Mouse (Mus musculus) spleen, adult 2 months (tissue): Measurements from ENCODE around the gene Pigs. TPM values are rescaled to one million over a fixed set of nuclear protein-coding genes. Genes with fewer than 3 reads are reported as not detected.

Experiments used
- DNase-seq, 2 experiments: peaks; one replicate each; pipeline versions ENCODE4 v3.0.0 to v3.0.0-alpha.2; 2012 to 2021; ENCODE audit warnings: low spot score in 2 of 2, low read depth in 1 of 2
- H3K27ac ChIP-seq: fragments of 200-500 bp; 2 replicates; pipeline ENCODE4 v1.5.1; 2012; ENCODE audit warnings: low read length, inconsistent platforms; ENCODE audit not compliant: insufficient read depth
- H3K27me3 ChIP-seq: fragments of 200-500 bp; 2 replicates; pipeline ENCODE4 v1.6.1; 2012; ENCODE audit warnings: mild to moderate bottlenecking, moderate library complexity, low read length, inconsistent platforms; ENCODE audit not compliant: control insufficient read depth, insufficient read depth
- H3K36me3 ChIP-seq: fragments of 200-500 bp; 2 replicates; pipeline ENCODE4 v1.6.1; 2012; ENCODE audit warnings: mild to moderate bottlenecking, low read length, inconsistent platforms; ENCODE audit not compliant: control insufficient read depth, insufficient read depth
- H3K4me1 ChIP-seq: fragments of 200-500 bp; 2 replicates; pipeline ENCODE4 v1.6.1; 2011; ENCODE audit warnings: inconsistent platforms; ENCODE audit not compliant: control insufficient read depth, insufficient read depth, insufficient read length
- H3K4me3 ChIP-seq: fragments of 200-500 bp; 2 replicates; pipeline ENCODE4 v1.5.1; 2011; ENCODE audit warnings: mild to moderate bottlenecking, inconsistent platforms; ENCODE audit not compliant: insufficient read depth, insufficient read length; ENCODE audit errors: extremely low read depth
- CTCF ChIP-seq: fragments of 200-500 bp; IDR thresholded peaks from 2 replicates; pipeline ENCODE4 v1.5.1; 2011; ENCODE audit warnings: mild to moderate bottlenecking, inconsistent platforms; ENCODE audit not compliant: insufficient read depth, insufficient read length, insufficient replicate concordance; ENCODE audit errors: extremely low read depth
- POLR2A ChIP-seq: fragments of 200-500 bp; IDR thresholded peaks from 2 replicates; pipeline ENCODE4 v1.6.1; 2011; ENCODE audit warnings: low read depth, low read length, inconsistent platforms
- WGBS: fragments of 180-500 bp; shearing (Covaris S2); methylation state at CpG from one replicate; pipeline ENCODE4 v1.1.7; 2018; 5-methylcytosine and 5-hydroxymethylcytosine counted together
- polyA plus RNA-seq: library from polyadenylated mRNA; depleted of rRNA; stranded (reverse); fragments of >200 nt; gene quantifications from 2 replicates; pipeline ENCODE4 v1.2.3, GENCODE M21; 2012

The Pigs gene
- polyA plus RNA-seq, 1 experiment = 66.7 TPM

DNA sequence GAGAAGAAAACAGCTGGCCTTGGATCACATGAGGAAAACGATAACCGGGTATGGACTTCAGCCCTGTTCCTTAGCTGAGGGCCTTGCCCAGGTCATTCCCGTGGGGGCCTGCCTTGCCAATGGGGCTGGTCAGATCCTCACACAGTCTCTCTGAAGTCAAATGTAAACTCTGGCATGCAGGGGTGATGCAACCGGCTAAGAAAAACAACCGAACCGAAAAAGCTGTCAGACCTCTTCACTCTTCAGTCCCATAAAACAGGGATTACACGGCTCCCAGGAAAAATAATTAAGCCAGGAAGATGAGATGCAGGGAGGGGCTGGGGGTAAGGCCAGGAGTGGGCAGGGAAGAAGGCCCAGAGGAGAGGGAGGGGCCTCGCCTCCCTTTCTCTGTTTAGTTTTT is 35.9 kb downstream of the Pigs start:
- no peaks in the 10 kb centered on the region for H3K27me3 ChIP-seq
- no peak overlapping the region for H3K27ac ChIP-seq
- TF ChIP-seq POLR2A (no peak), CTCF (no peak)
- no peaks in the 10 kb centered on the region for H3K36me3 ChIP-seq
- 0 out of 2 replicates have a peak, but pooled peaks cover 2% of the 10 kb centered on the region for H3K4me1 ChIP-seq
- 79% methylated on average over 8 of the region's 8 CpGs for WGBS
- DNase-seq = no peak
- H3K4me3 ChIP-seq = no peak overlapping the region

- Histone ChIP-seq H3K4me1 (no peaks in the 10 kb centered on the region), H3K27ac (no peak overlapping the region), H3K27me3 (no peaks in the 10 kb centered on the region), H3K4me3 (no peak overlapping the region), H3K36me3 (no peaks in the 10 kb centered on the region)
- DNase-seq = no peak
- no peak for TF ChIP-seq CTCF
- no peak for TF ChIP-seq POLR2A
- 92% methylated on average over 15 of the region's 15 CpGs for whole genome bisulfite sequencing
Observed at GRCm38 (mm10) chr11:78367456-78368225, 39.4 kb downstream of the Pigs start.

- no peak for DNase-seq
- TF ChIP-seq POLR2A = no peak
- no peak for TF ChIP-seq CTCF
- Histone ChIP-seq H3K36me3 (no peaks in the 10 kb centered on the region), H3K27me3 (no peaks in the 10 kb centered on the region), H3K4me1 (no peaks in the 10 kb centered on the region), H3K27ac (no peak overlapping the region), H3K4me3 (no peak overlapping the region)
- 65% methylated on average over 1 of the region's 1 CpGs for WGBS
Observed at GRCm38 (mm10) chr11:78370389-78370788, 42.2 kb downstream of the Pigs start.

GRCm38 (mm10) chr11:78371711-78372110 is 43.5 kb downstream of the Pigs start:
- 91% methylated on average over 11 of the region's 11 CpGs for WGBS
- H3K27ac ChIP-seq = no peak overlapping the region
- H3K27me3 ChIP-seq = no peaks in the 10 kb centered on the region

DNA sequence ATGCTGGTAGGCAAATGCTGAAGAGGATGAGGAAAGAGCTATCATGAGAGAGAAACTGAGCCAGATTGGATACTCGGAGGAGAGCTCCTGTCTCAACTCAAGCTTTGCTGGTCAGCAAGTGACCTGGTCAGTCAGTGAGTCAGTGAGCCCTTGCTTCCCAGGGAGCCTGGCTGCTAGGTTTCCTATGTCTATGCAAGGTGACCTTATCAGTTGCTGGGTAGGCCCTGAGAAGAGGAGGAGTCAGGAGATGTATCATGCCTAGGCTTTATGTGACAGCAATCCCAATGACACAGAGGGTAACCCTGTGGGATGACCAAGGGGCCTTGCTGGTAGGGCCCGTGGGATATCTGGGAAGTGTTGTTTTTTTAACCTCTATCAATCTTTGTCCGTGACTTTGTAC is 44.0 kb downstream of the Pigs start:
- H3K27me3 ChIP-seq = no peaks in the 10 kb centered on the region
- H3K27ac ChIP-seq = no peak overlapping the region
- no peaks in the 10 kb centered on the region for H3K36me3 ChIP-seq
- no peak for DNase-seq
- WGBS = 88% methylated on average over 3 of the region's 3 CpGs
- TF ChIP-seq CTCF = no peak
- TF ChIP-seq POLR2A = no peak
- no peak overlapping the region for H3K4me3 ChIP-seq
- H3K4me1 ChIP-seq = no peaks in the 10 kb centered on the region

More at GRCm38 (mm10) chr11:78371711-78372110, 43.5 kb downstream of the Pigs start:
- no peak for DNase-seq
- no peak overlapping the region for H3K4me3 ChIP-seq
- H3K36me3 ChIP-seq = no peaks in the 10 kb centered on the region
- TF ChIP-seq CTCF (no peak), POLR2A (no peak)
- no peaks in the 10 kb centered on the region for H3K4me1 ChIP-seq

DNA sequence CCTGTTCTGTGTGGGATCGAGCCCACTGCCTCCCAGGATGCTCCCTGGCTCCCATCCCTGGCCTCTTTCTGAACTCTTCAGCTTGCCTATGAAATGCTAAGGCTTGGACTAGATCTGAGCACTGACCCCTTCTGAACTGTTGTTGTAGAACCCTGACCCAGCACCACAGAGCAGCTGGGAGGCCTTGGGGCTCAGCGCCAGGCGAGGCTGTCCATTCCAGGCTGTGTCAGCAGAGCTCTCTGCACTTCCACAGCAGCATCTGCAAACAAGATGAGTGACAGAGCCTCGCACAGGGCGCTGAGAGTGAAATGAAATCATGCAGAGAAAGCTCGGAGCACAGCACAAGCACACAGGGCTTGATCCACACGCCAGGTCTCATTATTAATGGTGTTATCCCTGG is 44.4 kb downstream of the Pigs start:
- no peak for DNase-seq
- TF ChIP-seq POLR2A (no peak), CTCF (no peak)
- Histone ChIP-seq H3K4me1 (no peaks in the 10 kb centered on the region), H3K27me3 (no peaks in the 10 kb centered on the region), H3K4me3 (no peak overlapping the region), H3K36me3 (no peaks in the 10 kb centered on the region), H3K27ac (no peak overlapping the region)
- WGBS = 90% methylated on average over 7 of the region's 7 CpGs

- no peaks in the 10 kb centered on the region for H3K27me3 ChIP-seq
- 97% methylated on average over 8 of the region's 8 CpGs for WGBS
- no peak overlapping the region for H3K27ac ChIP-seq
- H3K4me1 ChIP-seq = no peaks in the 10 kb centered on the region
- no peak for TF ChIP-seq POLR2A
- TF ChIP-seq CTCF = no peak
- no peak overlapping the region for H3K4me3 ChIP-seq
- no peak for DNase-seq
- no peaks in the 10 kb centered on the region for H3K36me3 ChIP-seq
Observed at GRCm38 (mm10) chr11:78374147-78374546, 45.9 kb downstream of the Pigs start.
